Mouse (Mus musculus): ENCODE results near the gene E430018J23Rik.

- TF ChIP-seq POLR2A (IDR thresholded peaks at IDR 0.05; ENCODE audit: borderline replicate concordance, extremely low read depth, low read depth, low read length) (peak; percentile 88; the same call in 1 of the 2 replicates), CTCF (IDR thresholded peaks at IDR 0.05; ENCODE audit: insufficient read depth, low read length) (peak; percentile 61; the same call in 1 of the 2 replicates)
Measured at GRCm38 (mm10) chr7:127375271-127376245, 17.9 kb downstream of the E430018J23Rik start, which contains the start of gene Zfp747.
